Mouse (Mus musculus) lung, postnatal 0 days (tissue): ENCODE results near the gene Tmem115.

ENCODE experiments used
- CTCF ChIP-seq: IDR thresholded peaks from 2 replicates; pipeline ENCODE4 v1.5.1; 2016; ENCODE audit warnings: antibody characterized with exemption, mild to moderate bottlenecking
- EP300 ChIP-seq: IDR thresholded peaks from 2 replicates; pipeline ENCODE4 v1.6.1; 2016; ENCODE audit warnings: antibody characterized with exemption, mild to moderate bottlenecking, control low read depth

- TF ChIP-seq CTCF, result no peak
- TF ChIP-seq EP300, result no peak
Measured at GRCm38 (mm10) chr9:107486507-107487225, 47.1 kb upstream of the Tmem115 start.
